Mouse (Mus musculus): ENCODE measurements at regions not wholly inside any gene's neighbourhood (a gene's known extent, or its start where the extent isn't known, plus 50 kb on each side); places are given as distances from the start of the nearest gene placed in this dataset.

DNA sequence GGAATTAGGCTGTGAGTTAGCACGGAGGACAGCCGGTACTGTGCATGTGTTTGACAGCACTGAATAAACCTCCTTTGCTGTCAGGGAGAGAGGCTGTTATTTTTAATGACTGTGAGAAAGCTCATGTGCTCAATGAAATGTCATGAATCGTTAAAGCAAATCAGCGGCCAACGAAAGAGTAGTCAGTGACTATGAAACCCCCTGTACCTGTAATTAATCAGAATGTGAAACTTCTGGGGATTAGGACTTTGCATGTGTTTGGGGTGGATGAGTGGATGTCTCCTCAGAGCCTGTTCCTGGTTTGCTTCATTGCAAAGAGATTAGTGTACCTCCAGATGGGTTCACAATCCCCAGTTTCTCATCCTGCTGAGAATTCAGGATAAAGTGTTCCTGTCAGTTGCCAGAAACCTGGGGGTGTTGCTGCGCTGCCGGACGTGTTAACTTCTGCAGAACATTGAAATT is 572.2 kb upstream of the Frg1 start:
- no peak for TF ChIP-seq CTCF (IDR thresholded peaks at IDR 0.05)
- TF ChIP-seq POLR2A (IDR thresholded peaks at IDR 0.05; ENCODE audit: insufficient read depth, low read depth, low read length), result no peak
